Mouse (Mus musculus) brain, embryonic 14.5 days (tissue): ENCODE measurements around the gene Pou3f3.

Experiments
- CTCF ChIP-seq: fragments of 200-500 bp; IDR thresholded peaks from 2 replicates; pipeline ENCODE4 v1.5.1; 2012; ENCODE audit warnings: inconsistent platforms, mild to moderate bottlenecking, moderate library complexity, borderline replicate concordance; ENCODE audit not compliant: insufficient read depth, insufficient read length; ENCODE audit errors: extremely low read depth
- POLR2A ChIP-seq: fragments of 200-500 bp; IDR thresholded peaks from 2 replicates; pipeline ENCODE4 v1.6.1; 2012; ENCODE audit warnings: mild to moderate bottlenecking, inconsistent platforms, borderline replicate concordance; ENCODE audit not compliant: poor library complexity, insufficient read depth, insufficient read length, severe bottlenecking; ENCODE audit errors: extremely low read depth

DNA sequence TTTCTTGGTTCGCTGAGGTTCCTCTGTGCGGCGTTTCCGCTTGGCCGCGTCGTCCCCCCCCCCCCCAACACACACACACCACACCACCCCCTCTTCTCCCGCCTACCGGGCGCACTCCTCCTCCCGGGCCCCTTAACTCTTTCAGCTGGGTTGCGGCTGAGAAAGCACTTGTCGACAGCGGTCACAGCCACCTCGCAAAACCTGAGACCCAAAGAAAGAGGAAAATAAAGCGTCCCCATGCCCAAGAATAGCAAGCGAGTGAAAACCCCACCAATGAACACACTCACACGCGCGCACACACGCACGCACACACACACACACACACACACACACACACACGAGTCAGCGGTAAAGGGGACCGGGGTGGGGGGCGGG, 1.3 kb upstream of the Pou3f3 start:
- 0 out of 2 replicates have a peak, but pooled peaks have one; percentile 15 for TF ChIP-seq POLR2A
- no peak for TF ChIP-seq CTCF
